Mouse (Mus musculus) MEL (cell line): Measurements from ENCODE around the gene Nr2f6. TPM values are rescaled to one million over a fixed set of nuclear protein-coding genes. Genes with fewer than 3 reads are reported as not detected.

Experiments
- DNase-seq: peaks from one replicate; pipeline ENCODE4 v3.0.0; 2011; ENCODE audit warnings: low read depth, low spot score
- H3K27ac ChIP-seq: 2 replicates; pipeline ENCODE4 v1.5.1; 2012; ENCODE audit warnings: low read depth, mild to moderate bottlenecking, control low read depth, low read length, moderate library complexity; ENCODE audit not compliant: control insufficient read depth
- H3K27me3 ChIP-seq, 2 experiments: fragments of 150-350 bp in 1 of 2; sonication (generic) in 1 of 2; 2 replicates each; pipeline ENCODE4 v1.6.1; 2012; ENCODE audit warnings: low read length in 2 of 2, mild to moderate bottlenecking in 2 of 2, improper control_type of control experiment in 1 of 2, moderate library complexity in 1 of 2; ENCODE audit not compliant: insufficient read depth in 2 of 2, control insufficient read depth in 1 of 2
- H3K36me3 ChIP-seq, 2 experiments: 2 replicates each; pipeline ENCODE4 v1.6.1; 2012 to 2014; ENCODE audit warnings: low read length in 2 of 2, improper control_type of control experiment in 1 of 2, inconsistent platforms in 1 of 2, mild to moderate bottlenecking in 1 of 2; ENCODE audit not compliant: insufficient read depth in 2 of 2, control insufficient read depth in 1 of 2
- H3K4me1 ChIP-seq, 2 experiments: fragments of 150-350 bp in 1 of 2; sonication (generic) in 1 of 2; 2 replicates each; pipeline ENCODE4 v1.6.1; 2012; ENCODE audit warnings: low read length in 2 of 2, improper control_type of control experiment in 1 of 2, mild to moderate bottlenecking in 1 of 2; ENCODE audit not compliant: insufficient read depth in 2 of 2, control insufficient read depth in 1 of 2
- H3K4me3 ChIP-seq, 2 experiments: fragments of 150-350 bp in 1 of 2; sonication (generic) in 1 of 2; 2 replicates each; pipeline ENCODE4 v1.5.1; 2012; ENCODE audit warnings: low read depth in 2 of 2, low read length in 2 of 2, mild to moderate bottlenecking in 2 of 2, moderate library complexity in 2 of 2, control low read depth in 1 of 2, improper control_type of control experiment in 1 of 2; ENCODE audit not compliant: control insufficient read depth in 1 of 2, insufficient read depth in 1 of 2
- H3K79me2 ChIP-seq: 2 replicates; pipeline ENCODE4 v1.6.1; 2012; ENCODE audit warnings: mild to moderate bottlenecking, low read length, moderate library complexity; ENCODE audit not compliant: control insufficient read depth, poor library complexity, insufficient read depth
- H3K9ac ChIP-seq: 2 replicates; pipeline ENCODE4 v1.6.1; 2012; ENCODE audit warnings: low read depth, mild to moderate bottlenecking, control low read depth, low read length, moderate library complexity; ENCODE audit not compliant: control insufficient read depth, poor library complexity, severe bottlenecking
- H3K9me3 ChIP-seq: fragments of 150-350 bp; sonication (generic); replicated peaks from 2 replicates; pipeline ENCODE4 v1.6.1; 2012; ENCODE audit warnings: mild to moderate bottlenecking, low read length, improper control_type of control experiment, moderate library complexity; ENCODE audit not compliant: insufficient read depth
- CHD1 ChIP-seq: IDR thresholded peaks from 2 replicates; pipeline ENCODE4 v1.6.1; 2012; ENCODE audit warnings: low read depth, mild to moderate bottlenecking, inconsistent platforms, low read length, improper control_type of control experiment
- CHD2 ChIP-seq: IDR thresholded peaks from 2 replicates; pipeline ENCODE4 v1.6.1; 2011; ENCODE audit warnings: low read length, improper control_type of control experiment
- CTCF ChIP-seq, 3 experiments: IDR thresholded peaks in 2 of 3; conservative IDR thresholded peaks in 1 of 3; 2 replicates each; pipeline ENCODE4 v1.5.1; 2011 to 2012; ENCODE audit warnings: low read length in 3 of 3, low read depth in 2 of 3, mild to moderate bottlenecking in 2 of 3, improper control_type of control experiment in 1 of 3, inconsistent platforms in 1 of 3, mixed read lengths in 1 of 3, moderate library complexity in 1 of 3; ENCODE audit not compliant: control insufficient read depth in 1 of 3, insufficient read depth in 1 of 3, poor library complexity in 1 of 3, severe bottlenecking in 1 of 3
- ELF1 ChIP-seq: IDR thresholded peaks from 2 replicates; pipeline ENCODE4 v1.6.1; 2014; ENCODE audit warnings: low read depth, mild to moderate bottlenecking, inconsistent platforms, low read length, improper control_type of control experiment, moderate library complexity
- EP300 ChIP-seq, 2 experiments: IDR thresholded peaks; 2 replicates each; pipeline ENCODE4 v1.6.1; 2011; ENCODE audit warnings: improper control_type of control experiment in 2 of 2, low read length in 2 of 2, low read depth in 1 of 2, mild to moderate bottlenecking in 1 of 2
- GABPA ChIP-seq: IDR thresholded peaks from 2 replicates; pipeline ENCODE4 v1.6.1; 2012; ENCODE audit warnings: low read depth, mild to moderate bottlenecking, inconsistent platforms, low read length, improper control_type of control experiment, moderate library complexity
- GATA1 ChIP-seq: IDR thresholded peaks from 2 replicates; pipeline ENCODE4 v1.6.1; 2011; ENCODE audit warnings: low read depth, low read length, improper control_type of control experiment
- HCFC1 ChIP-seq: IDR thresholded peaks from 2 replicates; pipeline ENCODE4 v1.6.1; 2012; ENCODE audit warnings: low read depth, mild to moderate bottlenecking, inconsistent platforms, low read length, improper control_type of control experiment, moderate library complexity
- JUND ChIP-seq: IDR thresholded peaks from 2 replicates; pipeline ENCODE4 v1.6.1; 2011; ENCODE audit warnings: low read depth, mild to moderate bottlenecking, improper control_type of control experiment, low read length
- KAT2A ChIP-seq: conservative IDR thresholded peaks from 2 replicates; pipeline ENCODE4 v1.6.1; 2012; ENCODE audit warnings: low read depth, low read length, improper control_type of control experiment, inconsistent platforms
- MAFK ChIP-seq: IDR thresholded peaks from 2 replicates; pipeline ENCODE4 v1.6.1; 2011; ENCODE audit warnings: low read depth, mild to moderate bottlenecking, low read length, improper control_type of control experiment, borderline replicate concordance
- MAX ChIP-seq: IDR thresholded peaks from 2 replicates; pipeline ENCODE4 v1.6.1; 2011; ENCODE audit warnings: low read length, improper control_type of control experiment
- MAZ ChIP-seq: IDR thresholded peaks from 2 replicates; pipeline ENCODE4 v1.6.1; 2012; ENCODE audit warnings: low read depth, mild to moderate bottlenecking, inconsistent platforms, low read length, improper control_type of control experiment
- MXI1 ChIP-seq: IDR thresholded peaks from 2 replicates; pipeline ENCODE4 v1.6.1; 2011; ENCODE audit warnings: mild to moderate bottlenecking, low read depth, low read length, improper control_type of control experiment
- MYC ChIP-seq: IDR thresholded peaks from 2 replicates; pipeline ENCODE4 v1.6.1; 2011; ENCODE audit warnings: low read depth, mild to moderate bottlenecking, low read length, improper control_type of control experiment, moderate library complexity
- NELFE ChIP-seq: IDR thresholded peaks from 2 replicates; pipeline ENCODE4 v1.6.1; 2011; ENCODE audit warnings: low read depth, low read length, improper control_type of control experiment
- NRF1 ChIP-seq: IDR thresholded peaks from 2 replicates; pipeline ENCODE4 v1.6.1; 2014; ENCODE audit warnings: low read depth, mild to moderate bottlenecking, inconsistent platforms, low read length, improper control_type of control experiment, moderate library complexity; ENCODE audit not compliant: poor library complexity, insufficient read depth, severe bottlenecking
- POLR2AphosphoS2 ChIP-seq: IDR thresholded peaks from 2 replicates; pipeline ENCODE4 v1.6.1; 2011; ENCODE audit warnings: low read length, improper control_type of control experiment
- RAD21 ChIP-seq: IDR thresholded peaks from 2 replicates; pipeline ENCODE4 v1.6.1; 2011; ENCODE audit warnings: mild to moderate bottlenecking, low read depth, low read length, improper control_type of control experiment
- RCOR1 ChIP-seq: IDR thresholded peaks from 2 replicates; pipeline ENCODE4 v1.6.1; 2012; ENCODE audit warnings: low read depth, mild to moderate bottlenecking, inconsistent platforms, low read length, improper control_type of control experiment
- SIN3A ChIP-seq: IDR thresholded peaks from 2 replicates; pipeline ENCODE4 v1.6.1; 2012; ENCODE audit warnings: low read length, improper control_type of control experiment, inconsistent platforms
- TAL1 ChIP-seq: IDR thresholded peaks from 2 replicates; pipeline ENCODE4 v1.6.1; 2012; ENCODE audit warnings: mild to moderate bottlenecking, inconsistent platforms, low read length, moderate library complexity, mixed read lengths
- TBP ChIP-seq: IDR thresholded peaks from 2 replicates; pipeline ENCODE4 v1.8.0; 2011; ENCODE audit warnings: low read depth, low read length, improper control_type of control experiment
- TCF12 ChIP-seq: IDR thresholded peaks from 2 replicates; pipeline ENCODE4 v1.6.1; 2014; ENCODE audit warnings: low read depth, mild to moderate bottlenecking, inconsistent platforms, low read length, improper control_type of control experiment, moderate library complexity
- UBTF ChIP-seq: IDR thresholded peaks from 2 replicates; pipeline ENCODE4 v1.6.1; 2012; ENCODE audit warnings: low read depth, mild to moderate bottlenecking, inconsistent platforms, low read length, improper control_type of control experiment, moderate library complexity, borderline replicate concordance; ENCODE audit not compliant: insufficient read depth
- USF2 ChIP-seq, 2 experiments: IDR thresholded peaks; 2 replicates each; pipeline ENCODE4 v1.6.1; 2011 to 2012; ENCODE audit warnings: improper control_type of control experiment in 2 of 2, low read length in 2 of 2, borderline replicate concordance in 1 of 2, inconsistent platforms in 1 of 2, low read depth in 1 of 2, mild to moderate bottlenecking in 1 of 2; ENCODE audit not compliant: insufficient read depth in 1 of 2
- ZC3H11A ChIP-seq: IDR thresholded peaks from 2 replicates; pipeline ENCODE4 v1.6.1; 2012; ENCODE audit warnings: low read depth, mild to moderate bottlenecking, inconsistent platforms, low read length, improper control_type of control experiment
- ZKSCAN1 ChIP-seq: IDR thresholded peaks from 2 replicates; pipeline ENCODE4 v1.6.1; 2012; ENCODE audit warnings: low read depth, mild to moderate bottlenecking, inconsistent platforms, low read length, improper control_type of control experiment, moderate library complexity
- ZMIZ1 ChIP-seq: IDR thresholded peaks from 2 replicates; pipeline ENCODE4 v1.6.1; 2012; ENCODE audit warnings: low read depth, mild to moderate bottlenecking, inconsistent platforms, low read length, improper control_type of control experiment, moderate library complexity
- ZNF384 ChIP-seq: IDR thresholded peaks from 2 replicates; pipeline ENCODE4 v1.6.1; 2012; ENCODE audit warnings: low read depth, mild to moderate bottlenecking, inconsistent platforms, low read length, improper control_type of control experiment
- polyA plus RNA-seq, 2 experiments: library from polyadenylated mRNA; stranded (reverse) in 1 of 2; unstranded in 1 of 2; fragments of >175 nt in 1 of 2; fragments of >200 nt in 1 of 2; gene quantifications; 2 replicates each; pipeline versions ENCODE4 v1.2.1 to v1.2.4; 2012; ENCODE audit warnings: low replicate concordance in 2 of 2, low read depth in 1 of 2; ENCODE audit not compliant: insufficient read length in 2 of 2, insufficient read depth in 1 of 2, missing spikeins in 1 of 2
- total RNA-seq: library from RNA; depleted of rRNA; stranded (reverse); fragments of 300-350 nt; gene quantifications from 2 replicates; pipeline ENCODE4 v1.2.3, GENCODE M21; 2012

The Nr2f6 gene
- total and polyA plus RNA-seq, 3 experiments: 29.6 to 48.3 TPM; not detected in 1

GRCm38 (mm10) chr8:71388267-71388666 lies 6.5 kb upstream of the Nr2f6 start:
- Histone ChIP-seq H3K4me3 (no peak overlapping the region), H3K36me3 (peaks cover 0 to 2% of the 10 kb centered on the region in 2 experiments; a peak in 1 of 4 replicates), H3K79me2 (no peaks in the 10 kb centered on the region), H3K9me3 (no peaks in the 10 kb centered on the region), H3K4me1 (peaks cover 0 to 7% of the 10 kb centered on the region in 2 experiments; a peak in 3 of 4 replicates), H3K27me3 (no peaks in the 10 kb centered on the region), H3K27ac (no peak overlapping the region), H3K9ac (no peak overlapping the region)
- no peak for TF ChIP-seq ZMIZ1
- TF ChIP-seq SIN3A: peak; percentile 32; the same call in 1 of the 2 replicates
- no peak for TF ChIP-seq RCOR1
- no peak for TF ChIP-seq EP300 (IDR thresholded peaks at IDR 0.05; ENCODE audit: low read depth in 1 of 2, low read length in 2 of 2)
- TF ChIP-seq USF2 (IDR thresholded peaks at IDR 0.05; ENCODE audit: borderline replicate concordance in 1 of 2, insufficient read depth in 1 of 2, low read depth in 1 of 2, low read length in 2 of 2): no peak
- TF ChIP-seq TAL1: no peak
- DNase-seq: no peak

GRCm38 (mm10) chr8:71385212-71385835 lies 3.6 kb upstream of the Nr2f6 start:
- H3K79me2 ChIP-seq: peaks cover 10% of the 10 kb centered on the region
- H3K4me3 ChIP-seq: no peak overlapping the region
- no peaks in the 10 kb centered on the region for H3K27me3 ChIP-seq
- DNase-seq: peak; percentile 46
- H3K36me3 ChIP-seq: peaks cover 0 to 2% of the 10 kb centered on the region in 2 experiments; a peak in 1 of 4 replicates
- H3K27ac ChIP-seq: no peak overlapping the region
- no peak overlapping the region for H3K9ac ChIP-seq
- peaks cover 0 to 12% of the 10 kb centered on the region in 2 experiments; a peak in 3 of 4 replicates for H3K4me1 ChIP-seq
- H3K9me3 ChIP-seq: no peaks in the 10 kb centered on the region
- no peak for TF ChIP-seq USF2 (IDR thresholded peaks at IDR 0.05; ENCODE audit: borderline replicate concordance in 1 of 2, insufficient read depth in 1 of 2, low read depth in 1 of 2, low read length in 2 of 2)
- no peak for TF ChIP-seq TAL1
- TF ChIP-seq CTCF (IDR thresholded peaks at IDR 0.05 in 2 of 3, conservative IDR thresholded peaks at IDR 0.05 in 1 of 3; ENCODE audit: control insufficient read depth in 1 of 3, insufficient read depth in 1 of 3, low read depth in 2 of 3, low read length in 3 of 3, poor library complexity in 1 of 3, severe bottlenecking in 1 of 3): peak; percentile 24 to 61 (median 41); a peak in 5 of 6 replicates
- no peak for TF ChIP-seq NRF1
- no peak for TF ChIP-seq ZKSCAN1
- no peak for TF ChIP-seq ELF1
- TF ChIP-seq UBTF: no peak
- no peak for TF ChIP-seq MAX
- TF ChIP-seq TBP: no peak
- no peak for TF ChIP-seq JUND
- TF ChIP-seq GABPA: no peak
- TF ChIP-seq CHD1: no peak
- TF ChIP-seq HCFC1: no peak
- TF ChIP-seq TCF12: no peak
- TF ChIP-seq NELFE: no peak
- TF ChIP-seq MYC: no peak
- TF ChIP-seq MAFK: no peak
- no peak for TF ChIP-seq CHD2
- no peak for TF ChIP-seq GATA1
- no peak for TF ChIP-seq ZNF384
- TF ChIP-seq EP300 (IDR thresholded peaks at IDR 0.05; ENCODE audit: low read depth in 1 of 2, low read length in 2 of 2): no peak
- TF ChIP-seq RCOR1: no peak
- TF ChIP-seq RAD21: peak; percentile 32
- no peak for TF ChIP-seq KAT2A
- TF ChIP-seq POLR2AphosphoS2: no peak
- TF ChIP-seq ZC3H11A: peak; percentile 24
- no peak for TF ChIP-seq MAZ
- TF ChIP-seq MXI1: no peak
- no peak for TF ChIP-seq SIN3A
